Mouse (Mus musculus): ENCODE data around the gene Phf20.
"Not testable (repeated sequence)": the region's sequence is repeated elsewhere in the genome, so short reads cannot be mapped to it uniquely, and the experiment has no call there.

Phf20 gene

DNA sequence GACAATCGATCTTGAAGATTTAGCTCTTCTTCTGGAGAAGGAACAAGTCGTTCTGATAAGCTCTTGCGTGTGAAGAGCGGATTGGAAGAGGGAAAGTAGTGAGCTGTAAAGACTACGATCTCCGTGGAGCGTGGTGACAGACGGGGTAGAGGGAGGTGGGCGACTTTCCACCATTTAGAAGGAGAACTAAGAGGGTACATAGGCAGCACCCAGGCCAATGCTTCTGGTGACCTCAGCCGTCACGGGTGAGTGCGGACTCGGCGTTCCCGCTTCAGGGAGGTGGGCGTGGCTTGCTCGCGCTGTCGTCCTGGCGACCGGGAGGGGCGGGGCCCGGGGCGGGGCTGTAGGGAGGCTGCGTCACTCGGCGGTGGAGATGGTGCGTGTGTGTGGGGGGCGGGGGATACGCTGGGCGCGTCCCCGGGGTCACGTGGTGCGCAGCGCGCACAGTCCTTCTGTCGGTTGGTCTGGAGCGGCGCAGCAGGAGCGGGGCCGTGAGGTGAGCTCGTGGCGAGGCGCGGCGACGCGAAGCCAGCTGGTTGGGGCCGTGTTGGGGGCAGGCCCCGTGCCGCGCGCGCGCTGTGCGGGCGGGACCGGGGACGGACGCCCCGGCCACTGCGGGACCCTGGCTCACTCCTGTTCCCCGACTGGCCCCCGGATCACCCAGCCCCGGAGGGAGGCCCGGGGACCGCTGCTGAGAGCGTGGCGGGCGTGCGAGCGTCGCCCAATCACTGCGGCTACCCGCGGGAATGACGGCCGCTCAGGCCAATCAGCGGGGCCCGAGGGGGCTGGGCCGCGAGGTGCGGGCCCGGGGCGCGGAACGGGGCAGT, at the start of gene Phf20:
Phf20 (plus strand) TSS at position 165 of the 827 bp plus-strand sequence.
- DNase-seq (ENCODE audit: low spot score) = peak; percentile 99

DNA sequence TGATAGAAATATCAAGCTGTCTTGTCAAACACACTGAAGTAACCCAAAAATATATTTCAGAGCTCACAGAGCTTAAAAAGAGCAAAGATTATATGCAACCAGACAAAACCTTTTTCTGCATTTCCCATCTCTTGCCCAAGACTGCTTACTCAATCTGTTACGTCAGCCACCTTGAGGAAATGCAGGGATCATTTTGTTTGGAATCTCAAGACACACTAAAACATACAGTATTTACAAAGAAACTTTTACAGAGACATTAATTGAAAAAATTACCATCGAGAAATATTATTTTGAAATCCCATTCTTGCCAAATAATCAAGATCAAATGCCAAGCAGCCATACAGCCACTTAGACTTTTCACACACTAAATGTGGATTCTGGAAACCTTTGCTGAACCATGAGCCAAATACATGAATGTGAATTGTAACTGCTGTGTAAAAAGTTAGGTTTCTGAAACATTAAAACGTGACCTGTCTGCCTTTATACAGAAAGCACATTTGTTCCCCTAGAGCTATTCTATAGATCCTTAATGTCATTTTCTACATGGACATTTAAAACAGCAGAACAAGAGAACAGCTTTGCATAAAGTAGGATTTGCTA, 48.9 kb upstream of the Phf20 start:
- no peak for DNase-seq (ENCODE audit: low spot score)

DNA sequence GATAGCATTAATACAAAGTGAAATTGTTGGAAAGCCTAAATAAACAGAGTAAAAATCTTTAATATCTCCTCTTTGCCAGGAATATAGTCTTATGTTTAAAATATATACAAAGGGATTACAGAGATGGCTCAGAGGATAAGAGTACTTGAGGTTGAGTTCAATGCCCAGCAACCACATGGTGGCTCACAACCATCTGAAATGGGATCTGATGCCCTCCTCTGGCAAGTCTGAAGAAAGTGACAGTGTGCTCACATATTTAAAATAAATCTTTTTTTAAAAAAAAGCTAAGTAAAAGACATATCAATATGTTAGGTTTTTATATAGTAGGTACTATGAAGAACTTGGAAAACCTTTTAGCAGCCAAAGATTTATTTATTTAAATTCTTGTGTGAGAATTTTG, 44.7 kb upstream of the Phf20 start:
- DNase-seq (ENCODE audit: low spot score) = no peak

GRCm38 (mm10) chr2:156165478-156165877, 30.8 kb upstream of the Phf20 start:
- DNase-seq (ENCODE audit: low spot score) = no peak

- no peak for DNase-seq (ENCODE audit: low spot score)
These were observed 29.7 kb upstream of the Phf20 start for GRCm38 (mm10) chr2:156166557-156166956.

DNA sequence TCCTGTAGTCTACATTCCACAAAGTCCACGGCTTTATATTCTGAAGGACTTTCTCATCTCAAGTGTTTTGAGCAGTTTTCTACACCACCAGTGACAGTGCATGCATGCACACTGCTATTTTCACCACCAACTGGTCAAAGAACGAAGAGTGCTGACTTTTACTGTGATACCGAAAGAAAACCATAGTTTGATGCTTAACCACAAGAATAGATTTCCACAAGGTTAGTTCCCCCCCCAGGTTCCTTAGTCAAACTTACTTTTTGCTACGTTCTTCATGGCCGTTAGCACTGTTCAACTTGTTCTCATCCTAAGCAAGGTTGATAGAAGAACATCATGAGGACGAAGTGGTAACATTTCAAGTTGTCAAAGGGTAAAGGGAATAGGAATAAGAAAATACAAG, 19.2 kb upstream of the Phf20 start:
- no peak for DNase-seq (ENCODE audit: low spot score)

- no peak for DNase-seq (ENCODE audit: low spot score)
These were observed 18.6 kb upstream of the Phf20 start for GRCm38 (mm10) chr2:156177651-156178050.

- peak; percentile 76 for DNase-seq (ENCODE audit: low spot score)
These were observed 17.0 kb upstream of the Phf20 start for GRCm38 (mm10) chr2:156179046-156179795.

GRCm38 (mm10) chr2:156179796-156180093, 16.5 kb upstream of the Phf20 start:
- DNase-seq (ENCODE audit: low spot score) = no peak

DNA sequence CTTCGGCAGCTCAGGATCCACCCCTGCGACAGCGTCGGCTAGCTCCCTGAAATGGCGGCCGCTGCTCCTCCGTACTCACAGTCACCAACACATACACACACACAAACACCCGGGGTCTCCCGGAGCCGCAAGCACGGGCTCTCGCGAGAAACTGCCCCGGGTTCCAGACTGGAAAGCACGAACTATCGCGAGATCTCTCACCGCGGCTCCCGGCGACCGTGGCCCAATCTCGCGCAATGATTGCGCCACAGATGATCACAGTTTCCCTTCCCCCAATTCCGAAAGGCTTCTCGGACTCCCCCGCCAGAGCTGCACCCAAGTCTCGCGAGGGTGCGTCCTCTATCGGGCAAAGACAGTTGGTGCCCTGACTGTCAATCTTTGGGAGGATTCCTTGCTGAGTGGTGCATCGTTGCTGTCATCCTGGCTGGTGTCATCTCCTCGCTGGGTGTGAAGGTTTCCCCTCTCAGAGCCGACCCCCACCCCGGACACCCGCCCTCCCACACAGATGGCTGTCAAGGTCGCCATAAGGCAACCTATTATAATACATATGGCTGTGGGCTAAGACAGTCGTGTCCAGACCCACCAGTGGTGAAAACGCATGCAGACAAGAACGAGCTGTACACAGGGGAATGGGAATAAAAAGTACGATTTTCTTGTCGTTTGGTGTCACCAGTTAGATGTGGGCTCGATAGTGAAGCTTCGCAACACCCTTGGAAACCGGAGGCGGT, 16.0 kb upstream of the Phf20 start, which contains the start of gene Rbm39:
Rbm39 (minus strand) TSS at position 145 of the 728 bp plus-strand sequence.
- peak; percentile 100 for DNase-seq (ENCODE audit: low spot score)

GRCm38 (mm10) chr2:156180824-156181590, 15.3 kb upstream of the Phf20 start:
- DNase-seq (ENCODE audit: low spot score) = no peak

- no peak for DNase-seq (ENCODE audit: low spot score)
These were observed 14.7 kb upstream of the Phf20 start for GRCm38 (mm10) chr2:156181592-156181991.

GRCm38 (mm10) chr2:156189241-156189640, 7.0 kb upstream of the Phf20 start:
- not testable (repeated sequence) for DNase-seq (ENCODE audit: low spot score)

- DNase-seq (ENCODE audit: low spot score) = no peak
These were observed 6.0 kb upstream of the Phf20 start for GRCm38 (mm10) chr2:156190004-156190896.

- no peak for DNase-seq (ENCODE audit: low spot score)
These were observed 4.7 kb upstream of the Phf20 start for GRCm38 (mm10) chr2:156191540-156191939.

- no peak for DNase-seq (ENCODE audit: low spot score)
These were observed 4.2 kb upstream of the Phf20 start for GRCm38 (mm10) chr2:156192068-156192467.

DNA sequence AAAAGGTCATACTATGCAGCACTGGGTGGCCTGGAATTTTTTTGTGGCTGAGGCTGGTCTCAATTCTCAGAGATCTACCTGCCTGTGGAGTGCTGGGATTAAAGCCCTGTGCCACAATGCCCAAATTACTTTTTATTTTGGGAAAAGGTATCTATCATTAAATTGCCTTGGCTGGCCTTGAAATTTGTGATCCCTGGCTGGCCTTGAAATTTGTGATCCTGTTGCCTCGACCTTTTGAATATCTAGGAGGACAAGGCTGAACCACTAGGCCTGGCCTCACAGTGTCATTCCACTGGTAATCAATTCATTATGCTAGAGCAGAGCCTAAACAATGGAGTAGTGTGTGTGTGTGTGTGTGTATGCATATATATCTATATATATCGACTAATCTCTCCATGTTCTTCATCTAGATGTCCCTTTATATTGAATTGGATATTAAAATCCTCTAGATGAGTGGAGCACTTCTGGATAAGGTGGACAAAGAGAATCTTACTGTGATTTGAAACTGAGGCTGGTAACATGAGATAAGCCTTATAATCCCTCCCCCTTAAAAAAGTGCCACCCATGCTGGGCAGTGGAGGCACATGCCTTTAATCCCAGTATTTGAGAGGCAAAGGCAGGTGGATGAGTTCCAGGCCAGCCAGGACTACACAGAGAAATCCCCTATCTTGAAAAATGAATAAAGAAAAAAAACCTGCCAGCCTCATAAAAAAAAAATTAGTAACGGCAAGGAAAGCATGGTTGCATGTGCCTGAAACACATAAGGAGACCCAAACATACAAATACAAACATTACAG, 3.0 kb upstream of the Phf20 start:
- no peak for DNase-seq (ENCODE audit: low spot score)

DNA sequence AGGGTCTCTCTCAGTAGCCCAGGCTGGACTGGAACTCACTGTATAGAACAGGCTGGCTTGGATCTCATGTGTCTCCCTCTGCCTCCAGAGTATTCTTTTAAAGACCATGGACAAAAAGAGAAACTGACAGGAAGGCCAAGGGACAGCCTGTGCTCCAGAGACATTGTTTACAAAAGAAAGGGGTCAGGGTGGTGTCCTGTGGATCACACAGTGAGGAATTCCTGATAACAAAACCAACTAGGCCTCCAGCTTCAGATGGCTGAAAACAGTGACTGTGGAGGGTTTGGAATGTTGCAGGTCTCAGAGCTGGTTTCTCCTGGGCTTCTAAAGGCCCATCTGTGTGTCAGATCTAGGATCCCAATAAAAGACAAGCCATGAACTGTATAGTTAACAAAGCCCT, 1.7 kb upstream of the Phf20 start:
- DNase-seq (ENCODE audit: low spot score) = peak; percentile 58

GRCm38 (mm10) chr2:156197129-156197911, 1.1 kb downstream of the Phf20 start:
- DNase-seq (ENCODE audit: low spot score) = no peak
